Mouse (Mus musculus): ENCODE measurements around the gene Nptn.

The Nptn gene

DNA sequence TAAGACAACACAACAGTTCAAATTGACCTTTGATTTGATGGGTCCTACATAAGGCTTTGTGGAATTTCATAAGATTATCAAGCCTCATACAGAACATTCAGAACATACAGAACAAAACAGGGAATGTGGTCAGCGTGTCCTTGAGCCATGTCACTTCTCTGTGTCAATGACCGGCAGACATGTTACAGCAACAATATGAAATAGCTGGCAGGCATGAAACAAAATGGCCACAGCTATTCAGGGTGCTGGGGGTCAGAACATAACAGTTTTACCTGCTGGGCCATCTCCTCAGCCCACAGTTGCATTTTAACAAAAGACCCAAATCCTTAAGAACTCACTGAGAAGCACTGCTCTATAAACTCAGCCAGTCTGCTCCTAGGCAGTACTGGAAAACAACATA is 116.4 kb downstream of the Nptn start:
- no peak for DNase-seq (ENCODE audit: low read depth)

DNA sequence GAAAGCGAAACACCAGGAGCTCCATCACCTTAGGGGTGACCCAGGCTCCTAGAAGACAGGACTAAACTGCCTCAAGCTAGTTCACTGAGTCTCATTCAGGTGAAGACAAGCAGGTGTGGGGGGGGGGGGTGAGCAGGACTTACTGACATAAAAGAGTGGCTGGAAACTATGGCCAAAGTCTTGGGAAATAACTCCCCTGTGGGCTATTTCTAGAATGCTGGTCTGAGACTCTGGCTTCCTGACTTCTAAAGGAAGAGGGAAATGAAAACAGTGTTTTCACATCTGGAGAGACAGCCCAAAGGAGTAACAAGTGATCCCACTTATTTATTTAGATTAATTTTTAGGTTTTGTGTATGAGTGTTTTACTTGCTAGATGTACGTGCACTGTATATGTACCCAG is 119.7 kb downstream of the Nptn start:
- DNase-seq (ENCODE audit: low read depth): no peak

DNA sequence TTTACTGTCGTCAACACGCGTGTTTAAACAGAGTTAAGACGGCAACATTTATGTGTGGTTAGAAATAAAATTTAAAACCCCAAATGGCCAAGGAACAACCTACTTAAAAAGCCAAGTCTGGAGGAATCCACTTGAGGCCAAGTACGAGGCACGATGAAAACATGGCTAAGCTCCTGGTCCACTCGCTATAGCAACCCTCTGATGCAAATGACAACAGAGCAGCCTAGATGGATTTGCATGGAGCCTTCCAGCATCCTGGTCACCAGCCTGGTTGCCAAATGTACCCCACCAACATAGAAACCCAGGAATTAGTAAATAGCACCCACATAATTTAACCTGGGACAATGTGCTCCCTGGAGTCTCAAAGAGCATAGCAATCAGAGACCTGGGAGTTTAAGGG is 121.7 kb downstream of the Nptn start:
- DNase-seq (ENCODE audit: low read depth): no peak

DNA sequence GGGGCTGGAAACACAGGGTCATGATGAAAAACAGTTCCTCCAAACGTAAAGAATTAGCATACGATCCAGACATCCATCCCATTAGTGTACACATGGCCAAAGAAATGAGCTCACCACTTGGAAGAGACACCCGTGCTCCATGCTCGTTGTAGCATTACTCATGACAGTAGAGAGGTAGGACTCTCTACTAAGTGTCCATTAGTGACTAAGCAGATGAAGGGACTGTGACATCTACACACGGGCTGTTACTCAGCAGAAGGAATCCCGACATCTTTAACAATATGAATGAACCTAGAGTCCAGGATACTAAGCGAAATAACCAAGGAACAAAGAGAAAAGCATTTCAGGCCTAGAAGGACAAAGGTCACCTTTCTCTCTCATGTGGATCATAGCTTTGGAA is 124.0 kb downstream of the Nptn start:
- DNase-seq (ENCODE audit: low read depth): no peak

All from 416B (cell line).